8 mouse cellular contexts compared by ENCODE assay signal in the genomic region with DNA sequence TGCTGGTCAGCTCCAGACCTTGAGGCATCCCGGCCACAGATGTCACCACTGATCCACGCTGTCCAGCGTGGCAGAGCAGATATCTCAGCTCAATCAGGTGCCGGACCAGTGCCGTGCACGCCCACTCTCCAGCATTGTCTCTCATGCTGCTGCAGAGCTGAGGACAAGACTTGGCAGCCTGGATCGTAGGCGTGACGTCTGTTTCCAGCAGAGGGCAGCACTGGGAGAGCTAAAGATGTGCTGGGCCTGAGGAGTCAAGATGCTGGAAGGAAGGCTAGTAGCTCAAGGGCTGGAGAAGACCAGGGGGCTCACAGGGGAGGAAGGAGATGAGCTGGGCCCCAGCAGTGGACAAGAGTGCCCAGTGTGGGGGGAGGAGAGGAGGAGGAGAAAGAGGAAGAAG.
DNase-seq lines count a peak whose midpoint lies in the region; ATAC-seq lines count a peak whose summit lies in the region.

No protein-coding gene starts in this region.

- H3K9ac ChIP-seq in heart, embryonic 14.5 days (ENCODE audit: low read length): no peak overlapping the region
- H3K9ac ChIP-seq in lung, embryonic 16.5 days (ENCODE audit: low read length): no peak overlapping the region

- no peaks in the 10 kb centered on the region for H3K9me3 ChIP-seq in heart, embryonic 14.5 days (ENCODE audit: control insufficient read depth, low read length)
- no peaks in the 10 kb centered on the region for H3K9me3 ChIP-seq in lung, embryonic 16.5 days (ENCODE audit: control insufficient read depth, low read length)

- peak; percentile 96 for DNase-seq in brain, adult 2 months (ENCODE audit: low read depth, low spot score)
- peak; percentile 73 for DNase-seq in fibroblast of lung, adult 2 months (ENCODE audit: low read depth)
- DNase-seq in kidney, postnatal 4 days: peak; percentile 92
- peak; percentile 33 for DNase-seq in retina, adult 2 months (ENCODE audit: low read depth, low spot score)
- DNase-seq in thymus, postnatal 36 days: peak; percentile 54 to 64

- 0 out of 2 replicates have a peak, but pooled peaks cover 3% of the 10 kb centered on the region for H3K36me3 ChIP-seq in heart, embryonic 14.5 days (ENCODE audit: control insufficient read depth, insufficient read depth, low read length)
- H3K36me3 ChIP-seq in lung, embryonic 16.5 days (ENCODE audit: control insufficient read depth, insufficient read depth, low read length): no peaks in the 10 kb centered on the region

- peak overlapping the region; percentile 92 for H3K4me2 ChIP-seq in heart, embryonic 14.5 days (ENCODE audit: low read length)
- H3K4me2 ChIP-seq in lung, embryonic 16.5 days (ENCODE audit: low read depth, low read length): peak overlapping the region; percentile 99

- H3K27me3 ChIP-seq in heart, embryonic 14.5 days (ENCODE audit: control insufficient read depth, insufficient read depth, low read length): peaks cover 10% of the 10 kb centered on the region; the same call in 1 of the 2 replicates
- H3K27me3 ChIP-seq in lung, embryonic 16.5 days (ENCODE audit: control insufficient read depth, insufficient read depth, low read depth, low read length): peaks cover 10% of the 10 kb centered on the region

- H3K27ac ChIP-seq in heart, embryonic 14.5 days (replicated peaks in 1 of 2; ENCODE audit: control insufficient read depth in 1 of 2, insufficient read depth in 1 of 2, low read depth in 2 of 2, low read length in 2 of 2): no peak overlapping the region
- no peak overlapping the region for H3K27ac ChIP-seq in lung, embryonic 16.5 days (ENCODE audit: low read length)

- peak; percentile 44 for ATAC-seq in CD4-positive, CD25-positive, alpha-beta regulatory T cell, adult 4 months
- no peak for ATAC-seq in heart, embryonic 14.5 days (ENCODE audit: insufficient number of reproducible peaks, insufficient read depth, low FRiP score, low read depth)
- 0 out of 2 replicates have a peak, but pooled peaks have one; percentile 2 for ATAC-seq in lung, embryonic 16.5 days (ENCODE audit: low read depth)

- H3K4me1 ChIP-seq in heart, embryonic 14.5 days (ENCODE audit: control insufficient read depth in 2 of 2, insufficient read depth in 2 of 2, low read length in 2 of 2): peaks cover 38 to 63% of the 10 kb centered on the region in 2 experiments
- H3K4me1 ChIP-seq in lung, embryonic 16.5 days (replicated peaks; ENCODE audit: control insufficient read depth, insufficient read depth, low read length): peaks cover 37% of the 10 kb centered on the region

- 11% methylated on average over 9 of the region's 9 CpGs for WGBS in heart, embryonic 14.5 days
- WGBS in lung, embryonic 16.5 days: 8% methylated on average over 9 of the region's 9 CpGs

- H3K4me3 ChIP-seq in heart, embryonic 14.5 days (ENCODE audit: control insufficient read depth in 1 of 2, insufficient read depth in 1 of 2, low read depth in 1 of 2, low read length in 2 of 2): 0 out of 4 replicates have a peak overlapping the region, but pooled peaks of 1 of the 2 experiments have one; percentile 9
- no peak overlapping the region for H3K4me3 ChIP-seq in lung, embryonic 16.5 days (ENCODE audit: low read length)

Comparison
In these comparisons a context has a peak if more than half of its experiments do, and no peak if none do; other contexts are left out.
1. DNase-seq: peak in every context shown above with its lines; median percentile 96 in brain, adult 2 months; 92 in kidney, postnatal 4 days; 73 in fibroblast of lung, adult 2 months; 59 in thymus, postnatal 36 days; 33 in retina, adult 2 months.